Mouse (Mus musculus) erythroblast, embryonic 14.5 days (primary cell): ENCODE data around the gene Gpr156.

Experiments
- GATA1 ChIP-seq: IDR thresholded peaks from 2 replicates; pipeline ENCODE4 v1.6.1; 2012; ENCODE audit warnings: low read length, inconsistent platforms, mixed read lengths
- TAL1 ChIP-seq: IDR thresholded peaks from 3 replicates; pipeline ENCODE4 v1.6.1; 2012; ENCODE audit warnings: low read length, inconsistent platforms, mixed read lengths

- TF ChIP-seq GATA1 (no peak), TAL1 (no peak)
These were observed 47.3 kb downstream of the Gpr156 start for GRCm38 (mm10) chr16:37963331-37964281.
